Mouse (Mus musculus) heart, postnatal 0 days (tissue): ENCODE data around the gene Sub1.

Experiments used
- CTCF ChIP-seq: IDR thresholded peaks from 2 replicates; pipeline ENCODE4 v1.5.1; 2016; ENCODE audit warnings: antibody characterized with exemption, control low read depth, low read depth
- EP300 ChIP-seq: IDR thresholded peaks from 2 replicates; pipeline ENCODE4 v1.6.1; 2016; ENCODE audit warnings: antibody characterized with exemption, low read depth

DNA sequence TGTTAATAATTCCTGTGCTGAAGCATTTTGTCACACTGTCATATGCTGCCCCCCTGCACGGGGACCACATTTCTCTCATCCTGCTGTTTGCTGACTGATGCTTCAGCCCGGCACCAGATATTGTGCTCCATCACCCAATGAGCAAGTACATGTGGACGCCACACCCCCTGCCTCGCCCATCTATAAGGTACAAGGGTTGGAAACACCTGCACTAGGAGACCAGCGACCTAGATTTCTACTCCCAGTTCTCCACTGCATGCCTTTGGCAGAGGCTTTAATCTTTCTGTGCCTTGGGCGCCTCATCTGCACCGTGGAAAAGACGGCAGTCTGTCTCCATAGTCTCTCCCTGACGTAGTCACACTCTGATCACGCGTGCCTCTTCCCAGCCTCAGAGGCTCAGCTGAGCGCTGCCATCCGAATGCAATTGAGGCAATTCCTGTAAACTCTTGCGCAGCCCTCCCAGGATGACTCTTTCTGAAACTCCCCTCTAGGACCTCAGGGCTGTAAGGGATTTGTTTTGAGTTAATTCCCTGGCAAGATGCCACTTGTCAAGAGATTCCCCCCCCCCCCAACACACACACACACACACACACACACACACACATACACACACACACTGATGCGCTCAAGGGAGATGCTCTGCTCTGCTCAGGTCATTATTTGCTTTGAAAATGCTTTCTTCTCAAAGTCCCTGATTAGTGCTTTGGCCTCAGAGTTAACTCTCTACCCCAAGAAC is 43.1 kb upstream of the Sub1 start:
- TF ChIP-seq CTCF (no peak), EP300 (no peak)
